ENCODE assay signal across 37 mouse cellular contexts in the genomic region with DNA sequence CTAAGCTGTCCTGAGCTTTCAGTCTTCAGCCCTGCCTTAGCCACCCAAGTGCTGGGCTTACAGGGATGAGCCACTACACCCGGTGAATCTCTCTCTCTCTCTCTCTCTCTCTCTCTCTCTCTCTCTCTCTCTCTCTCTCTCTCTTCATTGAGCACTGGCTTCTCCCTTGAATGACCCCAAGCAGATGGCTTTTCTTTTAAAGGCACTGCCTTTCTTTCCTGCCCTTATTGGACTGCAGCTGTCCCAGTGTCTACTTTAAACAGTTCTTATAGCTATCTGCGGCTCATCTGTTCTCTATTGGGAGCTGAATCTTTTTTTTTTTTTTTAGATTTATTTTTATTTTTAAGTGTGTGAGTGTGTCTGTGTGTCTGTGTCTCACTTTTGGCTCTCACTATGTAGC. TPM values are rescaled to one million over a fixed set of nuclear protein-coding genes. Genes with fewer than 3 reads are reported as not detected.
"Had no signal": no experiment of that assay in that cellular context is flagged by ENCODE, and none has a peak within 500 bp of the region (broad histone marks: within the 10 kb centered on the region; RNA-seq: fewer than 3 reads in every experiment).

No protein-coding gene starts in this region.

- H3K9ac ChIP-seq: limb, embryonic 12.5 days; limb, embryonic 13.5 days; limb, embryonic 15.5 days; liver, embryonic 12.5 days; liver, embryonic 13.5 days; liver, embryonic 14.5 days; liver, embryonic 15.5 days; liver, postnatal 0 days; lung, embryonic 14.5 days; lung, embryonic 15.5 days; midbrain, embryonic 12.5 days; midbrain, embryonic 13.5 days; midbrain, embryonic 15.5 days; neural tube, embryonic 12.5 days had no signal

- H3K4me3 ChIP-seq: left cerebral cortex, adult 2 months; limb, embryonic 12.5 days; limb, embryonic 13.5 days; limb, embryonic 15.5 days; liver, embryonic 12.5 days; liver, embryonic 13.5 days; liver, embryonic 15.5 days; lung, embryonic 15.5 days; megakaryocyte, embryonic 14.5 days; midbrain, embryonic 10.5 days; midbrain, embryonic 12.5 days; midbrain, embryonic 13.5 days; midbrain, embryonic 15.5 days; neural tube, embryonic 12.5 days had no signal

- H3K36me3 ChIP-seq: midbrain, embryonic 15.5 days had no signal

- ATAC-seq: liver, embryonic 12.5 days; liver, postnatal 0 days; lung, postnatal 0 days; midbrain, embryonic 13.5 days; midbrain, embryonic 15.5 days; midbrain, embryonic 16.5 days had no signal

- H3K9me3 ChIP-seq: limb, embryonic 12.5 days; limb, embryonic 13.5 days; limb, embryonic 15.5 days; liver, embryonic 12.5 days; liver, embryonic 13.5 days; liver, embryonic 15.5 days; lung, embryonic 15.5 days; megakaryocyte, embryonic 14.5 days; midbrain, embryonic 10.5 days; midbrain, embryonic 12.5 days; midbrain, embryonic 13.5 days; midbrain, embryonic 15.5 days; neural tube, embryonic 12.5 days had no signal

- H3K4me2 ChIP-seq: limb, embryonic 12.5 days; limb, embryonic 13.5 days; limb, embryonic 15.5 days; liver, embryonic 11.5 days; liver, embryonic 12.5 days; liver, embryonic 13.5 days; liver, embryonic 15.5 days; lung, embryonic 14.5 days; lung, embryonic 15.5 days; midbrain, embryonic 11.5 days; midbrain, embryonic 12.5 days; midbrain, embryonic 13.5 days; midbrain, embryonic 15.5 days; neural tube, embryonic 12.5 days had no signal

- H3K27me3 ChIP-seq: limb, embryonic 12.5 days; limb, embryonic 13.5 days; limb, embryonic 15.5 days; liver, embryonic 12.5 days; liver, embryonic 13.5 days; liver, embryonic 15.5 days; lung, embryonic 15.5 days; megakaryocyte, embryonic 14.5 days; midbrain, embryonic 12.5 days; midbrain, embryonic 13.5 days; midbrain, embryonic 15.5 days; neural tube, embryonic 12.5 days had no signal

- H3K27ac ChIP-seq: left cerebral cortex, adult 2 months; limb, embryonic 12.5 days; limb, embryonic 13.5 days; limb, embryonic 15.5 days; liver, embryonic 12.5 days; liver, embryonic 14.5 days; liver, embryonic 15.5 days; lung, embryonic 15.5 days; macrophage; midbrain, embryonic 10.5 days; midbrain, embryonic 12.5 days; midbrain, embryonic 13.5 days; midbrain, embryonic 15.5 days; neural tube, embryonic 12.5 days had no signal

- H3K4me1 ChIP-seq: limb, embryonic 12.5 days; limb, embryonic 13.5 days; limb, embryonic 15.5 days; lung, embryonic 15.5 days; midbrain, embryonic 10.5 days; midbrain, embryonic 12.5 days; midbrain, embryonic 13.5 days; midbrain, embryonic 15.5 days had no signal

- DNase-seq: left cerebral cortex, postnatal 4 days; liver; liver, embryonic 13.5 days; liver, postnatal 0 days; lung, adult 18-20 months; lung, adult 2 months; lung, embryonic 14.5 days; lung, postnatal 10 days; lung, postnatal 14 days; lung, postnatal 36 days; lung, postnatal 4 days; midbrain, embryonic 14.5 days had no signal

RNA-seq across cellular contexts. Expression of a gene that starts 37.3 kb away (rescaled TPM):
- polyA plus RNA-seq: limb, embryonic 11.5 days; limb, embryonic 12.5 days; limb, embryonic 13.5 days; limb, embryonic 15.5 days; liver, adult 2 months; liver, embryonic 11.5 days; liver, embryonic 12.5 days; liver, embryonic 13.5 days; liver, embryonic 14.5 days; liver, embryonic 15.5 days; liver, embryonic 16.5 days; liver, postnatal 0 days; lung, adult 2 months; lung, embryonic 14.5 days; lung, embryonic 15.5 days; lung, embryonic 16.5 days; lung, postnatal 0 days; macrophage; midbrain, embryonic 11.5 days; midbrain, embryonic 13.5 days; midbrain, embryonic 14.5 days; midbrain, postnatal 0 days; neural tube, embryonic 11.5 days; neural tube, embryonic 12.5 days had no signal
